Mouse (Mus musculus) left cerebral cortex, postnatal 14 days (tissue): ENCODE data around the gene Slc39a11. TPM values are rescaled to one million over a fixed set of nuclear protein-coding genes. Genes with fewer than 3 reads are reported as not detected.

Experiments
- DNase-seq, 2 experiments: peaks; one replicate each; pipeline ENCODE4 v3.0.0; 2021 to 2022; ENCODE audit warnings: low spot score in 2 of 2, mixed read lengths in 1 of 2
- intact Hi-C: fragments of 180-260 bp; cut with DNase I; formaldehyde crosslinking; loops from one replicate; pipeline ENCODE4 v1.15.1; 2025
- long read RNA-seq, 2 experiments: library from polyadenylated mRNA; stranded (forward); transcript quantifications; one replicate each; pipeline ENCODE4 v2.0.0; 2021
- total RNA-seq, 2 experiments: library from RNA; stranded (reverse); gene quantifications; 2 replicates each; pipeline ENCODE4 v1.2.3; 2021

Slc39a11 gene
- 10 to 100 TPM; 13.9 to 15.3 TPM for total RNA-seq
- long read RNA-seq, experiment 1, transcript Slc39a11-202 (10 exons, 2,664 nt) = major isoform, 6 of 20 reads
- long read RNA-seq, experiment 1, partial matches to known transcripts = 2 of 20 reads
- long read RNA-seq, experiment 1, other reads (novel, unspliced or antisense) = 9 of 20 reads
- long read RNA-seq, experiment 2, partial matches to known transcripts = 0 of 25 reads
- long read RNA-seq, experiment 2, other reads (novel, unspliced or antisense) = 21 of 25 reads

DNA sequence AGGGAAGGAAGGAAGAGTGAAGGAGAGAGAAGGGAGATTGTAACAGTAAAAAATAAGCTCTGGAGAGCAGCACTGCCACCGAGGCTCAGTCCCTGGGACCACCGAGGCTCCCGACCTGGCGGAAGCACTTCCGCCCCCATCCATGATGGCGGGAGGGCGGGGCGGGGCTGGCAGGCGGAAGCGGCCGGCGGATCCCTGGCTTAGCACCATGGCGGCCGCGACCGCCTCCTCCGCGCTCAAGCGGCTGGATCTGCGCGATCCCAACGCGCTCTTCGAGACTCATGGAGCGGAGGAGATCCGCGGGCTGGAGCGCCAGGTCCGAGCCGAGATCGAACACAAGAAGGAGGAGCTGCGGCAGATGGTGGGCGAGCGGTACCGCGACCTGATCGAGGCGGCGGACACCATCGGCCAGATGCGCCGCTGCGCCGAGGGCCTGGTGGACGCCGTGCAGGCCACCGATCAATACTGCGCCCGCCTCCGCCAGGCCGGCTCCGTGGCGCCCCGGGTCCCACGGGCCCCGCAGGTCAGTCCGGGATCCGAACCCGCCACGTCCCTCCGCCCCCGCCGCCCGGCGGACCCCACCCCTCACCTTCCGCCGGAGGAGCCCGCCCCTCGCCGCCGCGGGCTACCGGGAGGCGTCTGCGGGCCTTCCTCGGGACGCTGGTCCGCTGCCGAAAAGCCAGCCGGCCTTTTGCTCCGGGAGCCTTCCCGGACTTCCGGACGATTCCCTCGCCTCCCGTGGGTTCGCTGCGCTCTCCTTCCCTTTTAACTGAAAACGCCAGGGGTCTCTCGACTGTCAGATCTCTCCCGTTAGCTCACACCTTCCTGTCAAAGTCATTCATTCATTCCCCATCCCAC, at the start of gene Slc39a11:
Gene Slc39a11, minus strand, starts transcription at position 727 of the 858 bp plus-strand sequence.
- intact Hi-C loops = loop anchor here (2.0 to 5.0 kb wide), 2 partner anchors 33 to 163 kb away; no protein-coding TSS in a partner anchor
- peak in 1 of 2 experiments; percentile 63 for DNase-seq

DNA sequence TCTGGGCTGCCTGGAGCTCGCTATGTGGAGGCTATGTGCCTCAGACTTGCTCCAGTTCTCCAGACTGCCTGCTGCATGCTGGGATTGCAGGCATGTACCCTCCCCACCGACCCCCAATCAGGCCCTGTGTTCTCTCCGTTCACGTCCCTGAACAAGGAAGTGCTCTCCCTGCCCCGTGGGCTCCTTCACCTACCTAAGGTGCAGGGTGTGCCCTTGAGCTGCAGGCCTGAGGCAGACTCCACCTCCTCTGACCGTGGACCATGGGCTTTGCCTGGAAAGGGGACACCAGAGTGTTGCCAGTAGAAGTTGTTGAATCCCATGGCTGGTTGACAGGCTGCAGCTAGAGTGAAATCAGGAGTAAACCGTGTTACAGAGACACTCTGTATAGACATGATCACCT, 49.8 kb upstream of the Slc39a11 start:
- DNase-seq = no peak
- intact Hi-C loops = loop anchor here (10.0 kb wide), 1 partner anchor 935 kb away; no protein-coding TSS in a partner anchor

DNA sequence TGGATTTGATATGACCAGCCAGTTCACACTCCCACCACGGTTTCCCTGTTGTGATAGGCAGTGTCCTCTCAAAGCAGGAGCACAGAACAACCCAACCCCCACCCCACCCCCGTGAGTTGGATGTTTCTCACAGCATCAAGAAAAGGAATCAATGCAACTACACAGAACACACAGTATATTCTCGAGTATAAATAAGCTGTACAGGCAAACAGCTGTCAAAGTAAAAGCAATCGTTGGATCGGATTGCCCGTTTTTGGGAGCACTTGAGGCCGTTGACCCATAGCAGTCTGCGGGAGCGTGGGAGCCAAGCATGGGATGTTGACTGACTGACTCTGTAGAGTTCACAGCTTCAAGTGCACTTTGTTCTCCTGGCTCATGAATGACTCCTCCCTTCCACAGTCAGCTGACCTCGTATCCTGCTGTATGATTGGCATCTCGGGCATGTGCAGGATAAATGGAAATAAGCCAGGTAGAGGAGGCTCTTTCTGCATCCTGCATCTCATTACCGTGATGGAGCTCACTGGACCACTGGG, 48.2 kb upstream of the Slc39a11 start:
- no peak for DNase-seq
- intact Hi-C loops = no loop called here

DNA sequence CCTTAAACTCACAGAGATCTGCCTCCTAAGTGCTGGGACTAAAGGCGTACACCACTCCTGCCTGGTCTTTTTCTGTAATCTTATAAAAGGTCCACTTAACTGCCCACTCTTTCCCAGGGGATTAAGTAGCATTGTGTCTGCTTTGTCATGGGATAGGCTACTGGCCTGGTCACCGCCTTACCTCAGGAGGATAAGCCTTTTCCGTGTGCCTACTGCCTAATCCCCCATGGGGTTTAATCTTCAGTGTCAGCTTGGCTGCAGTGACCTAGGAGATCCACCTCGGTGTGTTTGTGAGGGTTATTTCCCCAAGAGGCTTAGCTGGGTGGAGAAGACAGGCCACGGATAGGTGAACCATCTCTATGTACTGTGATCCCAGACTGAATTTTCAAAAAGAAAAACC, 47.7 kb upstream of the Slc39a11 start:
- no peak for DNase-seq
- intact Hi-C loops = no loop called here

DNA sequence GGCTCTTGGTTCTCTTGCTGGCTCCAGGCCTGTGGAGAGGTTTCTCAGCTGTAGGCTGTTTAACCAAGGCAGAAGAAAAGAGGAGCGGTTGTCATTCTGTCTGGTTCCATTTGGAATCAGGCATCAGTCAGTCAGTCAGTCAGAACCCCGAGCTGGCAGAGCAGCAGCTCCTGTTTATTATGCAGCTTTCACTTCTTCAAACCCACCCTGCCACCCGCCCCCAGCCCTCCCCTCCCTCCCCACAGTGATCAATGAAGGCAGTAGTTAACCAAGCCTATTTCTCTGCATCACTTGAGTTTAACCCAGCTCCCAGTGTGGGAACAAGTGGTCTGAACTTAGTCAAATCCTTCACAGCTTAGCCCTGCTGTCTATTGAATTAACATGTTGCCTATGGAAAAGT, 42.0 kb upstream of the Slc39a11 start:
- DNase-seq = no peak
- intact Hi-C loops = no loop called here

DNA sequence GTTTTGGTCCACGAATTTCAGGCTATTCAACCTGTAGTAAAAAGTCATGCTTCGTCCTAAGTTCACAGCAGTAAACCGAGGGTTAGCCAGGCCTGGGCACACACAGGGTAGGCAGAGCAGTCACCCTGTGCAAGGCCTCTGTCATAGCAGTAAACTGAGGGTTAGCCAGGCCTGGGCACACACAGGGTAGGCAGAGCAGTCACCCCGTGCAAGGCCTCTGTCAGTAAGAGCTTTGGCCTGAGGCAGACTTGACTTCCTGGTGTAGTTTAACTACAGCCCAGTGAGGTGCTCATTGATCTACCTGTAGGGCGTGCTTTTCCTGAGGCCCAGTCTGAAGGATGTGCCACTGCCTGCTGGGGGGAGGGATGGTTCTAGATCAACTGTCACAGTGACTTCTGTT, 41.4 kb upstream of the Slc39a11 start:
- intact Hi-C loops = no loop called here

DNA sequence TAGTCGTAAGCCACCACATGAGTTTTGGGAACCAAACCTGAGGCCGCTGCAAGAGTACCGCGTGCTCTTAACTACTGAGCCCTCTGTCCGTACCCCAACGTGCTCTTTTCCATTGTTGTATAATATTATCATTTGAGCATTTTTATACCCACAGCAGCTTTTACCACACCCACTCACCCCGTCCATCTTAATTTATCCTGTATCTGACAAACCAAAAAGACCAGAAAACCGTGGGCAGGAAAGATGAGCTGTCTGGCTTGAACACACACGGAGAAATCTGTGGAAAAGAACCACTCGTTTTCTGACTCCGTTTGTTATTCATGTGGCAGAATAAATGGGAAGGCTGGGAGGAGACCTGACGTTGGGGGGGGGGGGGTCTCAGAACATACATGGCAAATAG, 40.6 kb upstream of the Slc39a11 start:
- DNase-seq = peak in 1 of 2 experiments; percentile 49
- intact Hi-C loops = no loop called here

More for the DNA sequence above, 41.4 kb upstream of the Slc39a11 start:
- no peak for DNase-seq

DNA sequence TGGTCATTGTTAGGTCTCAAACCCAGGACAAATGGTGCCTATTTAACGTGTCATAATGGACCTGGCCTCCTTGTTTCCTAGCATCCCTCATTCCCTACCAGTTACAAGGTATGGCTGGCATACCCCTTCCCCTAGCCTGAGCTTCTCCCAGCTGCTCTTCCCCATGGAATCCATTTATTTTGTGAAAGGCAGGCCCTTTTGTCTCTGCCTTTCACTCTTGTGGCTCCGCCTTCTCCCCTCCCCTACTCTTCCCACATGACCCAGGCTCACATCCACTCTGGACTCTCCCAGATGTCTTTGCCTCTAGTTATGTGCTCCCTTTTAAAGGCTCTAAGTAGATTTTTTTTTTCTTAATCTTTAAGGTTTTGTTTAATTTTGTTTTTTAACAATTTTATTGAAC, 37.2 kb upstream of the Slc39a11 start:
- no peak for DNase-seq
- intact Hi-C loops = no loop called here

DNA sequence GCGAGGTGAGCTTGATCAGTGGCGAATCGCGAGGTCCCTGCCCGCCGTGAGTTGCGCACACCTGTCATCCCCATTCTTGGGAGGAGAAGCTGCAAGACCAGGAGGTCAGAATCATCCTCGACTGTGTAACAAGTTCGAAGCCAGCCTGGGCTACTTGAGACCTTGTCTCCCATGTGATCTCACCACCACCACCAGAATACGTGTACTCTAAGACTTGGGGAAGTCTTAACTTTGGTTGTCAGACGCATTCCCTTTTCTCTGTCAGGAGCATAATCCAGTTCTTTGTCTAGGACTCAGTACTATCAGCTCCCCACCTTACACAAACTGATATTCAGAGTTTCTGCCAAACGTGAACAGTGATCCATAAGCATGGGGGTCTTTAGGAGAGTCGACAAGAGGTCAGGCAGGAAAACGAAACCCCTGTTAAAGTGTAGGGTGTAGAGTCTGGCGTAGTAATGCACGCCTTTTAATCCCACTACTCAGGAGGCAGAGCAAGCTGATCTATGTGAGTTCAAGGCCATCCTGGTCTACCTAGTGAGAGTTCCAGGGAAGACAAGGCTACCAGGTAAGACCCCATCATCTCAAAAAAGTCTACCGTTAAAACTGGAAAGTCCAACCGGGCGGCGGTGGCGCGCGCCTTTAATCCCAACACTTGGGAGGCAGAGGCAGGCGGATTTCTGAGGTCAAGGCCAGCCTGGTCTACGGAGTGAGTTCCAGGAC, 35.0 kb upstream of the Slc39a11 start:
- intact Hi-C loops = no loop called here
- DNase-seq = no peak

DNA sequence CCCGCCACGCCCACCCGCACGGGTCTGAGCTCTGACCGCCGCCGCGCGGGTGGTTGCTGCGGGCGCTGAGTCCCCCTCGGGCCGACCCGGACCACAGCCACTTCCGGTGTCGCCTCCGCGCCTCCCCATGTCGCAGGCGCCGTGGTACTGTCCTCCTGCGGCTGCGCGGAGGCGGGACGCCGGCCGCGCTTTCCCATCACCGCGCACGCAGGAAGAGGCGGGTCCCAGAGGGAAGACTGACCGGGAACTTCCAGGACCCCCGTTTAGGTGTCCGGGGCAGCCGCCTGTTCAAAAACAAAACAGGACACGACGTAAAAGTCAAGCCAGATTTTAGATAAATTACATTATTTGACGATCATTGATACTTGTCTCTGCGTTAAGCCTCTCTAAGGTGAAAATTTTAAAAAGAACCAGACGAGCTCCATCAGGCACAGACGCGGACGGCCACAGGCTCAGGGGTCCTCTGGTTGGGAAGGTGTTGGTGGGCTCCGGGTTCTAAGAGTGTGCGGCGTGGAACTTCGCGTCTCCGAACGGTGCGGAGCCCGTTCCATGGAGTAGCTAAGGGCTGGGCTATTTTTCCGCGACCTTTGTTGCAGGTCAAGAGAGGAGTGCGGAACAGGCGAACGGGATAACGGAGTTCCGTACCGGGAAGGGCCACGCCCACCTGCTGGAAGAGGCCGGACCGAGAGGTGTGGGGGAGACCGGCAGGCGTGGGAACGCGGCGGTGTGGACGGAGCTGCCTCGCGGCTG, 34.3 kb upstream of the Slc39a11 start, which contains the start of the genes Fam104a and D11Wsu47e:
Gene Fam104a, minus strand, starts transcription at position 199 of the 750 bp plus-strand sequence.
Gene D11Wsu47e, plus strand, starts transcription at position 456 of the 750 bp plus-strand sequence.
- peak; percentile 95 for DNase-seq
- intact Hi-C loops = loop anchor here (2.0 kb wide), 1 partner anchor 35 kb away; the partner anchor contains the start of gene Cog1

DNA sequence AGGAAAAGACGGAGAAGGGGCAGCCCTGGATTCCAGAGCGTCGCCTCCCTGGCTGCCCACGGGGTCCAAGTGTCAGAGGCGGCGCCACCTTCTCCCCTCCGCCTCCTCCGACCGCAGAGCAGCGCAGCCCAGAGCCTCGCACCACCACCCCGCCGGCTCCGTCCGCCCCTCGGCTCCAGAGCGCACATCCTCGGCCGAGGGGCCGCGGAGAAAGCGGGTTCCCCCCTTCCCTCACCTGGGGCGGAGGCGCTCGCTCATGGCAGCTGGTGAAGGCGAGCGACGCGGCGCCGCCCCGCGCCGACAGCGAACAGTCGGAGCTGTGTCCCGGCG, 33.7 kb upstream of the Slc39a11 start:
- DNase-seq = no peak
- intact Hi-C loops = loop anchor here (2.0 kb wide), 1 partner anchor 35 kb away; the partner anchor contains the start of gene Cog1

DNA sequence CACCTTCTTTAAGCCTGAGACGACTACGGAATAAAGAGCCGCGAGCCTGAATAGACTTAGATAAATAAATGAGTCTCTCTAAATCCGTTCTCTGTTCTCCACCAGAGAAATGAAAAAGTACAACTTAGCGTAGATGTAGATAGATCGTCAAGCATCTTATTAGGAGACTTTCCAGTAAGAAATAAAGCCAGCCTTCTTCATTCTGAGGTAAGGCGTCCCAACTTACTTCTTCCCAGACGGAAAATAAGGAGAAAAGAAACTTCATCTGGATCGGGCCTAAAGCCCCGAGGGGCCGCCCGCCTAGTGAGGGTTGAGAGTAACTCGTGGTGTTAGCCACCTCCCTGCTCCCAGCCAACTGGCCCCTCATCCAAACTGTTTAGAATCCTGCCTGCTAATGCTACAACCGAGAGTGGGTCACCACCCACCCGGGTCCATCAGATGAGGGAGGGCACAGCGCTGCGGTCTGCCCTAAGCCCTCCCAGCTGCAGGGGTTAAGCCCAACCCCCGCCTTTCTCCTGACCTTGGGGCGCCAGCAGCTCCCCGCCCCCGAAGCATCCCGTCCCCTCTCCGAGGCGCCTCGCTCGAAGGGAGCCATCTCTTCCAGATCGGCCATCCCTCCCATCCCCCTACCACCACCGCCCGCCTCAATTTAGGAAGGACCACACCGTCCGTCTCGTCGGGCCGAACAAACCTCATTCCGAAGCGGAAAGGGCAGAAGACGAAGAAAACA, 33.2 kb upstream of the Slc39a11 start:
- intact Hi-C loops = loop anchor here (2.0 kb wide), 1 partner anchor 34 kb away; the partner anchor contains the start of gene Cog1
- DNase-seq = peak in 1 of 2 experiments; percentile 34

DNA sequence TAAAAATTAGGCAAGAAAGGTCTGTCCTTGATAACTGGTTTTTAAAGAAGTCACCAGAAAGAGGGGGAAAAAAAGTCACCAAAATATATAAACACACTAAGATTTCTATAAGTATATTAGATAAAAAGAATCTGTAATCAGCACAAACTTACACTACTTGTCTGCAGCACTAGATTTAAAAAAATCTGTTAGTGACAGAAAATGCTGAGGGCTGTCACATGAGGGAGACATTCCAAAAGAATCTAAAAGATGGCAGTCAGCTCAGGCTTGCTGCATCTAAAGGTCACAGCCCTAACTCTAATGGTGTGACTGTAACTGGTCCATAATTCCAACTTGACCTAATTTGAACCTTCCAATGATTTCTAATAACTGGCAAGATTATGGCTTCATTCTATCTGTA, 32.1 kb upstream of the Slc39a11 start:
- intact Hi-C loops = loop anchor here (2.0 kb wide), 1 partner anchor 33 kb away; the partner anchor contains the start of gene Cog1
- DNase-seq = no peak

DNA sequence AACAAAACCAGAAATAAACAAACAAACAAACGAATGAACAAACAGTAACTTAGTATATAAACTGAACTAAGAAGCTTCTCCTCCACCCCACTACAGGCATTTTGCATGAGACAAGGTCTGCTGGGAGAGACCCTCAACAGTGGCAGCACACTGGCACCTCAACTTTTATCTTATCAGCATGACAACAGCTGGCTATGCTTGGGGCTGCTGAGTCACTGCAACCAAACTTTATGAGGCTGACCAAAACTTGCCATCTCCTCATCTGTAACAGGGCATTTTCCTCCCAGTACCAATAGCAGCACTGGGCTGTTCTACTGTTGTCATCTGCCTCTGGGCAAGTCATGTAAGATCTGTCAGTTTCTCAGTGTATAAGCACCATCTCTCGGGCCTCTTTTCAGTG, 31.1 kb upstream of the Slc39a11 start:
- intact Hi-C loops = no loop called here
- DNase-seq = no peak

DNA sequence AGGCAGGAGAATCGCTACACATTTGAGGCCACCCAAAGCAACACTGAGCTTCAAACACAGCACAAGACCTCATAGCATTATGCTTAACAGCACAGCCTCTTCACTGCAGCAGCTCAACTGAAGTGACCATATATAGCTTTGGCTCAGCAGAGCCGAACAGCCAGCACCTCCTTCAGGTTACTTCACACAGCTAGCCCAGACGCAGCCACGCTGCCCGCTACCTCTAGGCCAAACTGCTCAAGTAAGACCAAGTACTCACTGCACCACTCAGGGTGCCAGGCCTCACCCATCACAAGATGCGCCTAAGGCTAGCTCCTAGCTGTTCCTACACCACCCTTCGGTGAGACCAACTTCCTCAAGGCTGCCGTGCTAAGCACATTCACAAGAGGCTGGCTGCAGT, 28.5 kb upstream of the Slc39a11 start:
- intact Hi-C loops = no loop called here
- no peak for DNase-seq

DNA sequence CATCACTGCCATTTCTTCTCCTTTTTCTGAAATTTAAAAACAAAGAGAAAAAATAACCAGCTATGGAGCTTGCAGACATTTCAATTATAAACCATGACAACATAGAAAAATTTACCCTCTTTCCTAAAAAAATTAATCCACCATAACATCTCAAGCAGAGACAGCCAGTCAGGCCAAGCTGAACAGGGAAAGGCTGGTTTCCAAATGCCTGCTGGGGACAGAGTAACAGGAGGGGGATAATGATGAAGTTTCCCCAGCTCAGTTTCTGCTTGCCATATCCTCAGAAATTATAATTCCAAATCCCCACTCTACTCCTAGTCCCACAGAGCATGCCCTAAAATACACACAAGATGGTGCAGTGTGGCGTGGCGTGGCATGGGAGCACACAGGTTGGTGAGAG, 27.5 kb upstream of the Slc39a11 start:
- intact Hi-C loops = no loop called here
- no peak for DNase-seq

DNA sequence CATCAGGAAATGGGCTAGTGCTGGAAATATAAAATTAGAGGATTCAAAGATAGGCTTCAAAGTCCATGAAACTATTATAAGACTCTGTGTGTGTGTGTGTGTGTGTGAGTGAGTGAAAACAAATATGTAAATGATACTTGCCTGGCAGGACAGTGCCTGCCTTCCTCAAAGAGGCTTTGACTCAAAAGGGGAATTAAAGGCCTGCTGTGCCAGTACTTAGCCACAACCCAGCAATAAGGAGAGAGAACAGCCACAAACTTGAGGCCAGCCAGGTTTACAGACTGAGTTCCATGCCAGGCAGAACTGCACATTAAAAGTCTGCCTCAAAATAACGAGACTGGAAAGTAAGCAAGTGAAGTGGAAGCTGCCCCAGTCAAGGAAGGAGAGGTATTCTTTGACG, 27.0 kb upstream of the Slc39a11 start:
- DNase-seq = no peak
- intact Hi-C loops = no loop called here

DNA sequence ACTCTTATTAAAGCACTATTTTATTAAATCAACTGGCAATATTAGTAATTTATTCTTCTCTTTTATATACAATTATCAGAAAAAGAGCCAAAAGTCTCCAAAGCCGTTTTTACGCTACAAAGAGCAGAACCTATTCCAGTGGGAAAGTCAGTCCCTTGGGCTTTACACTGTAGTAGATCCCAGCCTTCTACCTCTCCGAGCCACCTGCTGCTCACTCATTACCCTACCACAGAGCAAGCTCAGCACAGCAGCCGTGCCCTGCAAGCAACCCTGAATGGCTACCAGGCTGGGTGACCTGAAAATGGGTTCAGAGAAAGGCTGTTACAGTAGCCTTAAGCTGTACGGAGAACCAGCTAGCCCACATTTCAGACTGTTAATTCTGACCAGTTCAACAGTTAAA, 24.7 kb upstream of the Slc39a11 start:
- DNase-seq = no peak
- intact Hi-C loops = no loop called here
